Comparison of ENCODE assay signal across 10 mouse cellular contexts in the genomic region with DNA sequence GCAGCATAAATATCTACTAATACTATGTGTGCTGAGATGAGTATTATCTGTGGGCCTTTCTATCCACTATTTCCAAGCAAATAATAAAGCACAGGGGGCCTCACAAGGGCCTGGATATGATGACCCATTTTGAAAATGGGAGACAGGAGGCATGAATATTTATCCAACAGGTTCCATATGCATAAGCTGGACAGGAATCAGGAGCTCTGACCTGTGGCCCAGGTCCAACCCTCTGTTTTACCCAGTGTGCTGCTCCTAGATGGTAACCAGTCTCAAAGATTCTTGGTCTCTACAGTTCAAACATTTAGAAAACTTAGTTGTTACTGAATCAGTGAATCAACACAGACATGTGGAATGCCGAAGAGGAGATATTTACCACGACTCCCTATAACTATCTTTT.
"Had no signal": no experiment of that assay in that cellular context is flagged by ENCODE, and none has a peak within 500 bp of the region (broad histone marks: within the 10 kb centered on the region; RNA-seq: fewer than 3 reads in every experiment).

No protein-coding gene starts in this region.

- DNase-seq: kidney, postnatal 14 days; layer of hippocampus, adult 9-11 months; left cerebral cortex, postnatal 4 days; lung, adult 18-20 months; right cerebral cortex, adult 18-20 months; thymus, postnatal 14 days had no signal

- H3K4me2 ChIP-seq: limb, embryonic 13.5 days; midbrain, embryonic 12.5 days had no signal

- H3K4me3 ChIP-seq: limb, embryonic 13.5 days; midbrain, embryonic 12.5 days had no signal

- H3K27me3 ChIP-seq: midbrain, embryonic 12.5 days had no signal

- H3K36me3 ChIP-seq: limb, embryonic 13.5 days; midbrain, embryonic 12.5 days had no signal

- H3K9me3 ChIP-seq: limb, embryonic 13.5 days; midbrain, embryonic 12.5 days had no signal

- H3K4me1 ChIP-seq: limb, embryonic 13.5 days; midbrain, embryonic 12.5 days had no signal

- H3K9ac ChIP-seq: limb, embryonic 13.5 days; liver, embryonic 14.5 days; midbrain, embryonic 12.5 days had no signal

- H3K27ac ChIP-seq: limb, embryonic 13.5 days; liver, embryonic 14.5 days; midbrain, embryonic 12.5 days; stomach, postnatal 0 days had no signal
